ENCODE assay signal across 8 mouse cellular contexts in genomic region chr7:91262998-91263397, GRCm38 (mm10).
A peak's percentile ranks its signal among the peaks of the same experiment; 100 is the strongest.
DNase-seq lines count a peak whose midpoint lies in the region; ATAC-seq and TF ChIP-seq lines count a peak whose summit lies in the region.

No protein-coding gene starts in this region.

- peaks cover 8% of the 10 kb centered on the region; the same call in 1 of the 2 replicates for H3K27me3 ChIP-seq in intestine, embryonic 15.5 days (replicated peaks)
- H3K27me3 ChIP-seq in neural tube, embryonic 14.5 days (ENCODE audit: control insufficient read depth, insufficient read depth, low read length), result no peaks in the 10 kb centered on the region

- H3K4me2 ChIP-seq in intestine, embryonic 15.5 days (replicated peaks), result peak overlapping the region; percentile 80
- H3K4me2 ChIP-seq in neural tube, embryonic 14.5 days (ENCODE audit: low read depth, low read length), result peak overlapping the region; percentile 81

- peak in 1 of 2 experiments; percentile 16 for DNase-seq in left cerebral cortex, adult 2 months (ENCODE audit: extremely low spot score in 1 of 2, low spot score in 2 of 2)
- no peak for DNase-seq in left cerebral cortex, postnatal 14 days (ENCODE audit: low spot score in 2 of 2)
- peak; percentile 24 for DNase-seq in embryo, embryonic 10.5 days (ENCODE audit: low spot score)
- DNase-seq in T-cell, adult 2 months (ENCODE audit: low spot score), result no peak
- no peak for DNase-seq in kidney, adult 9 months
- DNase-seq in kidney, postnatal 10 days, result no peak

- intact Hi-C loops in left cerebral cortex, adult 2 months (cut with DNase I), result loop anchor here (2.0 to 5.0 kb wide), 2 partner anchors 109 to 168 kb away; no protein-coding TSS in a partner anchor
- intact Hi-C loops in left cerebral cortex, postnatal 14 days (cut with DNase I), result loop anchor here (10.0 kb wide), 1 partner anchor 172 kb away; no protein-coding TSS in a partner anchor

- no peak overlapping the region for H3K9ac ChIP-seq in intestine, embryonic 15.5 days
- peak overlapping the region; percentile 51 for H3K9ac ChIP-seq in neural tube, embryonic 14.5 days (replicated peaks; ENCODE audit: low read depth, low read length)

- no peaks in the 10 kb centered on the region for H3K36me3 ChIP-seq in intestine, embryonic 15.5 days
- no peaks in the 10 kb centered on the region for H3K36me3 ChIP-seq in neural tube, embryonic 14.5 days (ENCODE audit: control insufficient read depth, insufficient read depth, low read length)

- TF ChIP-seq CTCF in left cerebral cortex, adult 2 months (IDR thresholded peaks at IDR 0.05), result no peak

- 6% methylated on average over 9 of the region's 9 CpGs for WGBS in intestine, embryonic 15.5 days
- WGBS in neural tube, embryonic 14.5 days, result 5% methylated on average over 9 of the region's 9 CpGs

- no peaks in the 10 kb centered on the region for H3K9me3 ChIP-seq in intestine, embryonic 15.5 days
- H3K9me3 ChIP-seq in neural tube, embryonic 14.5 days (ENCODE audit: control insufficient read depth, low read length), result no peaks in the 10 kb centered on the region

- no peak for ATAC-seq in intestine, embryonic 15.5 days
- ATAC-seq in neural tube, embryonic 14.5 days (ENCODE audit: low read depth), result peak; percentile 29; the same call in 1 of the 2 replicates

- peak overlapping the region; percentile 91 for H3K27ac ChIP-seq in left cerebral cortex, adult 2 months
- no peak overlapping the region for H3K27ac ChIP-seq in intestine, embryonic 15.5 days
- 0 out of 2 replicates have a peak overlapping the region, but pooled peaks have one; percentile 40 for H3K27ac ChIP-seq in neural tube, embryonic 14.5 days (ENCODE audit: low read depth, low read length)

- H3K4me1 ChIP-seq in intestine, embryonic 15.5 days (replicated peaks), result no peaks in the 10 kb centered on the region; the same call in 1 of the 2 replicates
- no peaks in the 10 kb centered on the region for H3K4me1 ChIP-seq in neural tube, embryonic 14.5 days (ENCODE audit: control insufficient read depth, insufficient read depth, low read length)

- peak overlapping the region; percentile 65 for H3K4me3 ChIP-seq in left cerebral cortex, adult 2 months
- peak overlapping the region; percentile 33; the same call in 1 of the 2 replicates for H3K4me3 ChIP-seq in intestine, embryonic 15.5 days (replicated peaks)
- H3K4me3 ChIP-seq in neural tube, embryonic 14.5 days (ENCODE audit: low read depth, low read length), result peak overlapping the region; percentile 44
